Mouse (Mus musculus) forebrain, embryonic 15.5 days (tissue): Measurements from ENCODE around the gene Csf2rb. TPM values are rescaled to one million over a fixed set of nuclear protein-coding genes. Genes with fewer than 3 reads are reported as not detected.

Source experiments
- ATAC-seq: fragments of 200-750 bp; cut with Nextera tagmentation; replicated peaks from 2 replicates; pipeline ENCODE4 v1.8.0; 2017; ENCODE audit warnings: mild to moderate bottlenecking, moderate TSS enrichment, moderate library complexity
- H3K27ac ChIP-seq: fragments of 300-500 bp; sonication (generic); replicated peaks from 2 replicates; pipeline ENCODE4 v1.5.1; 2015; ENCODE audit warnings: mild to moderate bottlenecking, inconsistent platforms
- H3K27me3 ChIP-seq: fragments of 300-500 bp; sonication (generic); 2 replicates; pipeline ENCODE4 v1.6.1; 2015; ENCODE audit warnings: inconsistent platforms
- H3K36me3 ChIP-seq: fragments of 300-500 bp; sonication (generic); 2 replicates; pipeline ENCODE4 v1.6.1; 2015; ENCODE audit warnings: mild to moderate bottlenecking, inconsistent platforms
- H3K4me1 ChIP-seq: fragments of 300-500 bp; sonication (generic); 2 replicates; pipeline ENCODE4 v1.6.1; 2015; ENCODE audit warnings: inconsistent platforms
- H3K4me2 ChIP-seq: fragments of 300-500 bp; sonication (generic); replicated peaks from 2 replicates; pipeline ENCODE4 v1.6.1; 2015; ENCODE audit warnings: mild to moderate bottlenecking, inconsistent platforms
- H3K4me3 ChIP-seq: fragments of 300-500 bp; sonication (generic); 2 replicates; pipeline ENCODE4 v1.5.1; 2015; ENCODE audit warnings: mild to moderate bottlenecking, inconsistent platforms
- H3K9ac ChIP-seq: fragments of 300-500 bp; sonication (generic); replicated peaks from 2 replicates; pipeline ENCODE4 v1.6.1; 2015; ENCODE audit warnings: mild to moderate bottlenecking, inconsistent platforms
- H3K9me3 ChIP-seq: fragments of 300-500 bp; sonication (generic); 2 replicates; pipeline ENCODE4 v1.6.1; 2016; ENCODE audit warnings: inconsistent platforms
- WGBS: fragments of 180-500 bp; shearing (Covaris S2); methylation state at CpG from one replicate; pipeline ENCODE4 v1.1.7; 2015; ENCODE audit warnings: mixed read lengths; 5-methylcytosine and 5-hydroxymethylcytosine counted together
- polyA plus RNA-seq: library from polyadenylated mRNA; unstranded; fragments of >200 nt; fragmentation: Nextera tagmentation; extraction: Ambion mirVana; gene quantifications from 2 replicates; pipeline ENCODE4 v1.2.1, GENCODE M21; 2015

Gene Csf2rb
- polyA plus RNA-seq, 1 experiment from 2014 or later: 0.32 TPM

GRCm38 (mm10) chr15:78367811-78368210, 42.3 kb downstream of the Csf2rb start:
- Histone ChIP-seq H3K36me3 (no peaks in the 10 kb centered on the region), H3K27me3 (peaks cover 6% of the 10 kb centered on the region)
- WGBS: 75% methylated on average over 3 of the region's 3 CpGs

GRCm38 (mm10) chr15:78368926-78369346, 43.4 kb downstream of the Csf2rb start:
- Histone ChIP-seq H3K4me2 (no peak overlapping the region), H3K9ac (no peak overlapping the region), H3K36me3 (no peaks in the 10 kb centered on the region), H3K9me3 (no peaks in the 10 kb centered on the region), H3K4me1 (0 out of 2 replicates have a peak, but pooled peaks cover under 1% of the 10 kb centered on the region), H3K27me3 (peaks cover 6% of the 10 kb centered on the region), H3K27ac (no peak overlapping the region), H3K4me3 (no peak overlapping the region)
- 10% methylated on average over 8 of the region's 8 CpGs for WGBS
- no peak for ATAC-seq

More at GRCm38 (mm10) chr15:78367811-78368210, 42.3 kb downstream of the Csf2rb start:
- Histone ChIP-seq H3K27ac (no peak overlapping the region), H3K4me1 (no peaks in the 10 kb centered on the region), H3K4me2 (no peak overlapping the region), H3K9me3 (no peaks in the 10 kb centered on the region), H3K4me3 (no peak overlapping the region), H3K9ac (no peak overlapping the region)
- no peak for ATAC-seq

GRCm38 (mm10) chr15:78369641-78370040, 44.1 kb downstream of the Csf2rb start:
- H3K4me2 ChIP-seq: no peak overlapping the region
- H3K36me3 ChIP-seq: no peaks in the 10 kb centered on the region
- peaks cover 7% of the 10 kb centered on the region; the same call in 1 of the 2 replicates for H3K4me1 ChIP-seq
- no peak overlapping the region for H3K4me3 ChIP-seq
- no peaks in the 10 kb centered on the region for H3K9me3 ChIP-seq
- no peak overlapping the region for H3K27ac ChIP-seq
- no peak for ATAC-seq
- 18% methylated on average over 1 of the region's 1 CpGs for WGBS
- H3K9ac ChIP-seq: no peak overlapping the region
- H3K27me3 ChIP-seq: peaks cover 6% of the 10 kb centered on the region

GRCm38 (mm10) chr15:78372796-78373195, 47.2 kb downstream of the Csf2rb start:
- Histone ChIP-seq H3K4me1 (peaks cover 7% of the 10 kb centered on the region; the same call in 1 of the 2 replicates), H3K4me2 (no peak overlapping the region), H3K9ac (no peak overlapping the region), H3K27ac (no peak overlapping the region), H3K27me3 (peaks cover 3% of the 10 kb centered on the region), H3K4me3 (no peak overlapping the region), H3K9me3 (no peaks in the 10 kb centered on the region), H3K36me3 (no peaks in the 10 kb centered on the region)
- 87% methylated on average over 3 of the region's 3 CpGs for WGBS
- ATAC-seq: no peak

- Histone ChIP-seq H3K27me3 (no peaks in the 10 kb centered on the region; the same call in none of the 2 replicates), H3K27ac (no peak overlapping the region), H3K4me1 (peaks cover 7% of the 10 kb centered on the region; the same call in 1 of the 2 replicates), H3K4me3 (no peak overlapping the region), H3K4me2 (no peak overlapping the region), H3K9me3 (no peaks in the 10 kb centered on the region), H3K36me3 (no peaks in the 10 kb centered on the region), H3K9ac (no peak overlapping the region)
- ATAC-seq: no peak
- 44% methylated on average over 3 of the region's 3 CpGs for WGBS
These were observed 48.7 kb downstream of the Csf2rb start for GRCm38 (mm10) chr15:78374204-78374603.

GRCm38 (mm10) chr15:78377859-78378258, 52.3 kb downstream of the Csf2rb start:
- H3K27ac ChIP-seq: no peak overlapping the region
- H3K4me1 ChIP-seq: peaks cover 14% of the 10 kb centered on the region; the same call in 1 of the 2 replicates
- H3K4me2 ChIP-seq: no peak overlapping the region
- no peaks in the 10 kb centered on the region for H3K27me3 ChIP-seq
- H3K4me3 ChIP-seq: no peak overlapping the region
- ATAC-seq: no peak
- WGBS: 84% methylated on average over 10 of the region's 10 CpGs
- no peak overlapping the region for H3K9ac ChIP-seq
- no peaks in the 10 kb centered on the region for H3K36me3 ChIP-seq
- no peaks in the 10 kb centered on the region for H3K9me3 ChIP-seq

- H3K4me2 ChIP-seq: no peak overlapping the region
- 91% methylated on average over 10 of the region's 10 CpGs for WGBS
- no peaks in the 10 kb centered on the region for H3K9me3 ChIP-seq
- H3K36me3 ChIP-seq: no peaks in the 10 kb centered on the region
- no peak overlapping the region for H3K9ac ChIP-seq
- H3K27ac ChIP-seq: no peak overlapping the region
- ATAC-seq: no peak
- no peaks in the 10 kb centered on the region for H3K27me3 ChIP-seq
- H3K4me1 ChIP-seq: peaks cover 14% of the 10 kb centered on the region; the same call in 1 of the 2 replicates
- no peak overlapping the region for H3K4me3 ChIP-seq
These were observed 53.0 kb downstream of the Csf2rb start for GRCm38 (mm10) chr15:78378556-78378955.

- Histone ChIP-seq H3K4me1 (peaks cover 21% of the 10 kb centered on the region), H3K4me2 (no peak overlapping the region), H3K4me3 (no peak overlapping the region), H3K36me3 (no peaks in the 10 kb centered on the region), H3K9ac (no peak overlapping the region), H3K27me3 (no peaks in the 10 kb centered on the region), H3K9me3 (no peaks in the 10 kb centered on the region), H3K27ac (no peak overlapping the region)
- WGBS: 63% methylated on average over 2 of the region's 2 CpGs
- no peak for ATAC-seq
These were observed 54.7 kb downstream of the Csf2rb start for GRCm38 (mm10) chr15:78380208-78380607.

- H3K27me3 ChIP-seq: no peaks in the 10 kb centered on the region
- no peaks in the 10 kb centered on the region for H3K9me3 ChIP-seq
- no peak for ATAC-seq
- H3K4me3 ChIP-seq: no peak overlapping the region
- H3K27ac ChIP-seq: no peak overlapping the region
- H3K4me1 ChIP-seq: peaks cover 21% of the 10 kb centered on the region
- H3K9ac ChIP-seq: no peak overlapping the region
- H3K36me3 ChIP-seq: no peaks in the 10 kb centered on the region
- no peak overlapping the region for H3K4me2 ChIP-seq
- WGBS: 28% methylated on average over 4 of the region's 4 CpGs
These were observed 55.2 kb downstream of the Csf2rb start for GRCm38 (mm10) chr15:78380741-78381140.

- no peak for ATAC-seq
- no peaks in the 10 kb centered on the region for H3K27me3 ChIP-seq
- peaks cover 21% of the 10 kb centered on the region for H3K4me1 ChIP-seq
- no peak overlapping the region for H3K27ac ChIP-seq
- no peaks in the 10 kb centered on the region for H3K9me3 ChIP-seq
- H3K4me3 ChIP-seq: no peak overlapping the region
- H3K4me2 ChIP-seq: no peak overlapping the region
- no peak overlapping the region for H3K9ac ChIP-seq
- 82% methylated on average over 4 of the region's 4 CpGs for WGBS
- H3K36me3 ChIP-seq: no peaks in the 10 kb centered on the region
These were observed 56.6 kb downstream of the Csf2rb start for GRCm38 (mm10) chr15:78382115-78382514.

GRCm38 (mm10) chr15:78383450-78384219, 58.1 kb downstream of the Csf2rb start:
- 54% methylated on average over 11 of the region's 11 CpGs for WGBS
- ATAC-seq: peak; percentile 86

GRCm38 (mm10) chr15:78384220-78385116, 58.9 kb downstream of the Csf2rb start:
- Histone ChIP-seq H3K9me3 (no peaks in the 10 kb centered on the region), H3K36me3 (no peaks in the 10 kb centered on the region), H3K4me2 (no peak overlapping the region), H3K27me3 (no peaks in the 10 kb centered on the region), H3K4me1 (peaks cover 21% of the 10 kb centered on the region), H3K27ac (peak overlapping the region; percentile 80), H3K9ac (no peak overlapping the region), H3K4me3 (no peak overlapping the region)
- peak; percentile 77 for ATAC-seq
- WGBS: 32% methylated on average over 7 of the region's 7 CpGs

More at GRCm38 (mm10) chr15:78383450-78384219, 58.1 kb downstream of the Csf2rb start:
- Histone ChIP-seq H3K4me2 (no peak overlapping the region), H3K9ac (no peak overlapping the region), H3K4me3 (no peak overlapping the region), H3K4me1 (peaks cover 21% of the 10 kb centered on the region), H3K27me3 (no peaks in the 10 kb centered on the region), H3K36me3 (no peaks in the 10 kb centered on the region), H3K27ac (peak overlapping the region; percentile 80), H3K9me3 (no peaks in the 10 kb centered on the region)
